Mouse (Mus musculus) cerebellum, postnatal 14 days (tissue): ENCODE measurements at regions not wholly inside any gene's neighbourhood (a gene's known extent, or its start where the extent isn't known, plus 50 kb on each side); places are given as distances from the start of the nearest gene placed in this dataset.

Experiments
- DNase-seq, 2 experiments: peaks; one replicate each; pipeline ENCODE4 v3.0.0; 2021; ENCODE audit warnings: mixed read lengths in 2 of 2

GRCm38 (mm10) chr12:56402137-56402536 lies 56.4 kb upstream of the Mbip start:
- no peak for DNase-seq
